9 mouse cellular contexts compared by ENCODE assay signal in the genomic region with DNA sequence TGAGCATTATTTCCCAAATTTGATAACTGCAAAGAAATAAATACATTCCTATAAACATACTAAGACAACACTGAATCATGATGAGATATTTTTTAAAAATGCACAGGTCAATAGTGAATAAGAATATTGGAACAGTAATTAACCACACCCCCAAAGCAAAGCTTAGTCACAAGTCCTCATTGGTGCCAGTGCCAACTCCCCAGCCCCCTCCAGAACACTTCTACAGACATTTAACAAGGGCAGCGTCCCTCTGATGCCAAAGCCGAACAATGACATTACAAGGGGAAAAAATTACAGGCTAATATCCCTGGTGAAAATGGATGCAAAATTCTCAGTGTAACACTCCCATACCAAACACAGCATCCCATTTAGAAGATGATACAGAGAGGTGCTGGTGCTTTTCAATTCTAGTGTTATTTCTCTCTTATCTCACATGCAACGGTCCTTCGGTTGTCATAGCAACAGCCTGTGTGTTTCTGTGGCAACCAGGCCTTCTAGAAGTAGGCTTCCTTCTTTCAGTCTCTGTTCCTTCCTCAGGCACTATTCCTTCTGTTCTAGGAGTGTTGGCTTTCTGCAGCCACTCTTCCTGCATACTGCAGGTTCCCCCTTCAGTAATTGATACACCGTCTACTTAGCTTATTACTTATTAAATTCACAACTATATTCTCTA. TPM values are rescaled to one million over a fixed set of nuclear protein-coding genes. Genes with fewer than 3 reads are reported as not detected.
A peak's percentile ranks its signal among the peaks of the same experiment; 100 is the strongest.
DNase-seq lines count a peak whose midpoint lies in the region; ATAC-seq lines count a peak whose summit lies in the region.
"Had no signal": no experiment of that assay in that cellular context is flagged by ENCODE, and none has a peak within 500 bp of the region (broad histone marks: within the 10 kb centered on the region; RNA-seq: fewer than 3 reads in every experiment).

No protein-coding gene starts in this region.

- peak overlapping the region; percentile 88 for H3K27ac ChIP-seq in forebrain, embryonic 15.5 days (replicated peaks)
- no peak overlapping the region for H3K27ac ChIP-seq in liver, embryonic 12.5 days

- no peaks in the 10 kb centered on the region for H3K36me3 ChIP-seq in forebrain, embryonic 15.5 days
- H3K36me3 ChIP-seq in liver, embryonic 12.5 days = no peaks in the 10 kb centered on the region

- peak; percentile 93 for ATAC-seq in forebrain, embryonic 15.5 days (replicated peaks)
- no peak for ATAC-seq in liver, embryonic 12.5 days

- peak overlapping the region; percentile 16; the same call in 1 of the 2 replicates for H3K4me3 ChIP-seq in forebrain, embryonic 15.5 days
- no peak overlapping the region for H3K4me3 ChIP-seq in liver, embryonic 12.5 days

- H3K9ac ChIP-seq in forebrain, embryonic 15.5 days (replicated peaks) = no peak overlapping the region
- H3K9ac ChIP-seq in liver, embryonic 12.5 days = no peak overlapping the region

- H3K9me3 ChIP-seq in forebrain, embryonic 15.5 days = no peaks in the 10 kb centered on the region
- H3K9me3 ChIP-seq in liver, embryonic 12.5 days (replicated peaks) = no peaks in the 10 kb centered on the region

- WGBS in forebrain, embryonic 15.5 days = 23% methylated on average over 5 of the region's 5 CpGs
- 54% methylated on average over 5 of the region's 5 CpGs for WGBS in liver, embryonic 12.5 days (ENCODE audit: insufficient replicate concordance)

- H3K4me1 ChIP-seq in forebrain, embryonic 15.5 days = peaks cover 13% of the 10 kb centered on the region
- no peaks in the 10 kb centered on the region for H3K4me1 ChIP-seq in liver, embryonic 12.5 days

- peak; percentile 34 for DNase-seq in c-Kit-positive CD71-positive TER-119-positive erythroid progenitor cells, embryonic 14.5 days (ENCODE audit: low spot score)
- DNase-seq in left cerebral cortex, adult 18-20 months (ENCODE audit: low spot score in 2 of 2) = peak; percentile 38 to 55
- DNase-seq in retina, embryonic 14.5 days (ENCODE audit: low spot score) = peak; percentile 68
- no peak for DNase-seq in kidney, postnatal 10 days
- DNase-seq in cerebellum, postnatal 36 days = no peak
- DNase-seq in kidney, postnatal 25 days = no peak
- DNase-seq: lung, postnatal 14 days had no signal

- no peaks in the 10 kb centered on the region for H3K27me3 ChIP-seq in forebrain, embryonic 15.5 days
- no peaks in the 10 kb centered on the region for H3K27me3 ChIP-seq in liver, embryonic 12.5 days (replicated peaks)

- peak overlapping the region; percentile 30 for H3K4me2 ChIP-seq in forebrain, embryonic 15.5 days (replicated peaks)
- H3K4me2 ChIP-seq in liver, embryonic 12.5 days = no peak overlapping the region

RNA-seq across cellular contexts. Expression of gene Ahi1, which starts 7.9 kb away (rescaled TPM):
- polyA plus RNA-seq in forebrain, embryonic 15.5 days (2015; fragmentation: Nextera tagmentation; extraction: Ambion mirVana) = 54.7 and 64.6 TPM in 2 replicates
- total RNA-seq in left cerebral cortex, adult 18-20 months (2021) = 100 to 1,000 TPM; 163 to 187 TPM
- polyA plus RNA-seq in liver, embryonic 12.5 days (2016; fragmentation: Nextera tagmentation; extraction: Ambion mirVana) = 6.1 and 6.2 TPM in 2 replicates

Comparison
In these comparisons a context has a peak if more than half of its experiments do, and no peak if none do; other contexts are left out.
1. DNase-seq: peak in c-Kit-positive CD71-positive TER-119-positive erythroid progenitor cells, embryonic 14.5 days (single experiment), left cerebral cortex, adult 18-20 months (2 of 2) and retina, embryonic 14.5 days (single experiment); none in kidney, postnatal 10 days (single experiment), cerebellum, postnatal 36 days (0 of 2) and kidney, postnatal 25 days (0 of 2).